Mouse (Mus musculus) lung, postnatal 4 days (tissue): ENCODE measurements around the gene Arl4c.

ENCODE experiments used
- DNase-seq, 2 experiments: peaks; one replicate each; pipeline ENCODE4 v3.0.0; 2021

Gene Arl4c

DNA sequence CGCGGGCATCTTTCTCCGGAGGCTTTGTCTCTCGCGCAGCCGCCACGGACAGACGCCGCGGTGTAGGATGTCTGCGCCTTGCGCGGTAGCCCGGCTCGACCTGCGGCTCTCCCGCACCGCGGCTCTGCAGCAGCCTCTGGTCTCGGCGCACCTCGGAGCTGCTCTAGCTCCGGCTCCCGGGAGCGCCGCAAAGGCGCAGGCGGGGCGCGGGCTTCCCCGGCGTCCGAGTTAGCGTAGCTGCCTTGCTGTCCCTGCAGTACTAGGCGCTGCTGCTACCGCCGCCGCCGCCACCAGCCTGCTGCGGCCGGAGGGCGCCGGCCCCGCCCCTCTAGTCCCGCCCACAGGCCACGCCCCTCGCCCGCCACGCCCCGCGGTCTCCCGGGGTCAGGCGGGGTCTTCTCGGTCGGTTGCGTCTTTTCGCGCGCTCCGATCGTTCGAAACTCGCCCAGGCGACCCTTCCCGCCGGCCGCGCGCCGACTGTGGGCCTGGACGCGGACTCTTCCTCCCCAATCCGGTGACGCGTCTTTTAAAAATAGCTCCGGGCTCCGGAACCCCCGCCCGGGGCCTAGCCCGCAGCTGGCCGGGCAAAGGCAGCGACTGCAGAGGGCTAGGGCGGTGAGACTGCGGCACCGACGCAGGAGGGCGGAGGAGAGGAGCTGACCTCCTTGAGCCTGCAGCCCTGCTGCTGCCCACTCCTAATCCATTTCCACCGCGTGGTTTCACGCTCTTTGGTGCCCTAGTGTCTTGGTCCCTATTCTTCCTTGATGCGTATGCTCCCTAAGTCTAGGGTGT lies at the start of gene Arl4c:
Arl4c (minus strand) TSS at position 352 of the 792 bp plus-strand sequence.
- DNase-seq: peak; percentile 92 to 93

GRCm38 (mm10) chr1:88751332-88751731 lies 49.3 kb upstream of the Arl4c start:
- DNase-seq: no peak

DNA sequence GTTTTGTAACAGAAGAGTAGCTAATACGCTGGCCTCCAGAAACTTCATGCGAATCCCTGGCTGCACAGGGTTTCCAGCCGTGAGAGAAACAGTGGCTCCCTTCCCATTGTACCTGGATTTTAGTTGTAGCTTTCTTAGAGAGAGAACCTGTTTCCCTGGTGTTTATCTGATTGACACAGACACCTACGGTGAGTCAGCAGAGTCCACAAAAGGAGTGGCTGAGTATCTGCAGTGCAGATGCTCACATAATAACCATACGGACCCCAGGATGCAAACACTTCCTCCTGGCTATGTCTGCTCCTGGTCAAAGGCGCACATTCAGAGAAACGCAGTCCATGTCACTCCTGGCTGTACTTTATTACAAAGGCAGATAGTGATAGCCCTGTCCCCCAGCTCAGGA lies 48.6 kb upstream of the Arl4c start:
- DNase-seq: no peak

DNA sequence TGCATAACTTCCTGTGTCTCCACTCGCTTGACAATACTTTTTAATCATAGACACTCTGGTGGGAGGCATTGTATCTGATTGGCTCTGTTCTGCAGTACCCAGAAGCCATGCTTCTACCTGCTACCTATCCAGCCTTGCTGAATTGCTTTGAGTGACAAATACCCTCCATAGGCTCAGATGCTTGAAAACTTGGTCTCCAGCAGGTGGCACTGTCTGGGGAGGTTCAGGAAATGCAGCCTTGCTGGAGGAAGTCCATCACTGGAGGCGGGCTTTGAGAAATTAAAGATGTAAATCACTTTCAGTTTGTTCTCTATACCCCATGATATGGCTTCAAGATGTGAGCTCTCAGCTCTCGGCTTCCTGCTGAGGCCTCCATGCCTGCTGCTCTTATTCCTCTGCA lies 48.1 kb upstream of the Arl4c start:
- DNase-seq: peak; percentile 34 to 50

DNA sequence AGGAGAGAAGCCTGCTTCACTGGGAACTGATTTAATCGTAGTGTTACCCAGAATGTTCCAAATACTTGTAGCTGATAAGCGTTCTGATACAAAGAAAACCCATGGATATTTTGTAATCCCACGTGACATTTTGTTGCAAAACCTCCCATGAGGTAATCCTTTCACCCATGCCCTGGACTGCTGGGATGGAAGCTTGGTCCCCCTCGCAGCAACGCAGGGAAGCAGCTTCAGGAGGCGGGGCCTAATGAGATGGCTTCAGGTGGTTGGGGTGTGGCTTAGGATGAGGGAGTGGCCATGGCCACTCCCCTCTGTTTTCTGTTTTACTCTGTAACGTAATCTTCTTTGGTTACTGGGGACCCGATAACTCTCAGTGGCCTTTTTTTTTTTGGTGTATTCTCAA lies 47.1 kb upstream of the Arl4c start:
- no peak for DNase-seq

GRCm38 (mm10) chr1:88745256-88745655 lies 43.2 kb upstream of the Arl4c start:
- peak; percentile 75 to 85 for DNase-seq

DNA sequence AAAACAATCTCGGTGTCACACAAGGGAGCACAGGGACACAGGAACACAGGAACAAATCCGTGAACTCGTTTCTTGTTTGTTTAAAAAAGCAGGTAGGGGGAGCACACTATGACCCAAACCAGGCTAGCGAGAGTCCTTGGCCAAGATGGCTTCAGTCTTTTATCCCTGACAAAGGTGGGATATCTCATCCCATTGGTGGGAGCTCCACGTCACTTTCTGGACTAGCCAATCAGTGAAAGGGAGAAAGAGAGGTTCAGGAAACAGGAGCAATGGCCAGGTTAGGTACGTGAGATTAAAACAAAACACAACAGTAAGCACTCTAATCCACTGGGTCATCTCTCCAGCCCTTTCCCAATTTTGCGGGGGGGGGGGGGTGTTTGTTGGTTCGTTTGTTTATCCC lies 42.2 kb upstream of the Arl4c start:
- no peak for DNase-seq

DNA sequence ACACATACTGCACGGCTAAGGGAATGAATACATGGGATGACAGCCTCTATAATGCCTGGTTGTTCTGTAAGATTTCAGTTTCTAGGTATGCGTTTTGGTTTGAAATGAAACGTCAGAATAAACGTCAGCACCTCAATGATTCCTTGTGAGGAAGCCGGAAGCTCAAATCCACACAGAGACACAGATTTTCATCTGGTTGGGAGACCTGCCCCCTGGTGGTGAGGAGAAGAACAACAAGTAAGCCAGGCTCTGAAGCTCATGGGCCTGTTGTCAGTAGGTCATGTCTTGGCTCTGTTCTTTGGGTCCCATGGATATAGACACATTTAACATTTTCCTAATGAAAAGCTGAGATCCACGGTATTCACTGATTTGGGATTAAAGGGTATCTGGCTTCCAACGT lies 40.4 kb upstream of the Arl4c start:
- peak in 1 of 2 experiments; percentile 58 for DNase-seq

DNA sequence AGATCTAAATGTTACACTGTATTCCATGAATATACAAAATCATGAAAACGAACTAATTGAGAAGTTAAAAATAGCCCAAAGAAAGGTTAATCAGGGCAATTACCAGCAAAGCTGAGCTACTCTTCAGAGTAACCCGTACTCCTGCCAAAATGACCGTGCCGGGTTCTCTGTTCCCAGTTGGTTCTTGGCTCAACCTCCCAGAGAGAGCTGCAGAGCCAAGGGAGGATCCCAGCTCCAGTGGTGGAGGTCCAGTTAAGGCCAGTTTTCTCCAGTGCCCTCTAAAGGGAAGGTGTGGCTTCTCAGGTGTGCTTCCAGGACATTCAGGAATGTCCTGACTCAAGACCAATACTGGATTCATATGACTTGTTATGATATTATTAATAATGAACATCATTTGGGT lies 37.5 kb upstream of the Arl4c start:
- no peak for DNase-seq

DNA sequence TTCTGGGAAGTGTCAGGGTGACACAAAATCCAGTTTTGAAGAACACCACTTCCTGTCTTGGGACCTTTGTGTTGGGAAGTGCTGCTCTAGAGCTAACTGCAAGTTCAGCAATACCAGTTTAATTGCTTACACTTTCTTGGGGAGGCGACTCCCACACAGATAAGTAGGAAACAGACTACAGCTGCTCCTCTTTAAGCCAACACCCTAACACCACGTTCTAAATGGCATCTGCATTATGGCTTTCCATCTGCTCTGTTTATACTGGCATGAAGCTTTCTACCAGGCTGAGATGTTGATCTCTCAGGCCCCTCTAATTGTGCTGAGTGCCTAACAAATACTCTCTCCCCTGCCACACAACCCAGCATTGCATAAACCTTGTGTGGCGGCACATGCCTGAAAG lies 36.9 kb upstream of the Arl4c start:
- DNase-seq: no peak

DNA sequence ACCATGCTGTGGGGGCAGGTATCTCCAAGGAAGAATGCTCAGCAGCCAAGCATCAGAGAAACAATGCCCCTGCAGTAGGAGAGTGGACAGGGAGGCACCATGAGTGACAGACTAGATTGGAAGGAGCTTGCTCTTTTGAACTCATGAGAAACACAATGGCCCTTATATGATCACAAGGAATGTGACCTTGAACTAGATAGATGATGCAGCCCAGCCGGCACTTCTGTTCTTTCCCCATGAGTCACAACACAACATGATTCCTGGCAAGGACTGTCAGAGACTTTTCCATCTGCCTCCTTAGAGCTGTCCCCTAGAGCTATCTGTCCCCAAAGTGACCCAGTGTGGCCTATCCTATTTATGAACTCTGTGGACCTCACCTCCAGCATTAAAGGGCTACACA lies 27.5 kb upstream of the Arl4c start:
- no peak for DNase-seq

DNA sequence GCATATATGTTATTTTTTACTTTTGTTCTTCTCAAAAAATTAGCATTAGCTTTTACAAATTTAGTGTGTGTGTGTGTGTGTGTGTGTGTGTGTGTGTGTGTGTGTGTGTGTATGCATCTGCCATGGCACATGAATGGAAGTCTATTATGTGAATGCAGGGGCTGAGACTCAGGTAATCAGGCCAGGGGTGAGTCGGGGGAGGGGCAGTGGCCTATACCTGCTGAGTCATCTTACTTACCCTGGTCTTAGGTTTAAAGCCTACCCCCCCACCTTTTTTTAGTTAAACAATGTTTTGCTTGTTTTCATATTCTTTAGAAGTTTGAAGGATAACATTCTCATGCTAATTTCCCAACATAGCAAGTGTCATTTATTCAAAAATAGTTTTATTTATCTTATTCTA lies 25.3 kb upstream of the Arl4c start:
- DNase-seq: no peak

- no peak for DNase-seq
Observed at GRCm38 (mm10) chr1:88725716-88726115, 23.7 kb upstream of the Arl4c start.

DNA sequence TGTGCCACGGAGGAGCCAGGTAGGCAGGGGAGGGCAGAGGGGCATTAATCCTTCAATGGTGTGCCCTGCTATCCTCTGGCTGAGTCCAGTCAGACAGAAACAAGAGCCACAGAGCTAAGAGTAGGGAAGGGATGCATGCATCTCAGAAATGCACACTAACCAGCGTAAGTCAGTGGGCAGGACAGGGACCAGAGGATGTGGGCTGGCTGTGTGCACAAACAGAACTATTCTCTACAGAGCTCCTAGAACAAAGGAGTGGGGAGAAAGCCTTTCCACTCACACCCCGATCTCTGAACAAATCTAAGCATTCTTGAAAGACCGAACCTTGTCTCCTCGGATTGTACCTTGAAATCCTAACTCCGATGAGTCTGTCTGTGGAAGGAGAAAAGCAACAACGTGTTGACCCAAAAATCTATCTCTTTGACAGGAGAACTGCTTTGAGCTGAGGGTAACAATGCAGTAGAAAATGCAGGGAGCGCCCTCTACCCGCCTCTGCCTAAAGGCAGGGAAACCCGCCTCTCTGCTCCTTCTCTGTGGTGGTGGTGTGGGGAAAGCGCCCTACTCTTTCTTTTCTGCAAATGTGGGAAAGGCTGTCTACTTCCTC lies 18.7 kb upstream of the Arl4c start:
- DNase-seq: no peak

DNA sequence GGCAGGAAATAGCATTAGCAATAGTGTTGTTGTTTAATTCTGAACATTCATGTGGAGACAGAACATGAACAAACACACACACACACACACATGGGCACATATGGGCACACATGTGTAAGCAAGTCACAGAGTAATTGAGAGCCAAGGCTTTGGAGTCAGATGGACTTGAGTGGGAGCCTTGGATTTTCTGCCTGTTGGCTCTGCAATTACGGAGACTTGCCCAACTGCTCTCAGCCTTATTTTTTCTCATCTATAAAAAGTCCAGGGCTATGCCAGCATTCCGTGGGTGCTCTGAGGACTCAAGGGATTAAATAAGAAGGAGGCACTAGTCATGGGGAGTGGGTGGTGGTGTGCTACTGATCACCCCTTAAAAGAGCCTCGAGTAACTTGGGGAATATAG lies 16.5 kb upstream of the Arl4c start:
- no peak for DNase-seq

DNA sequence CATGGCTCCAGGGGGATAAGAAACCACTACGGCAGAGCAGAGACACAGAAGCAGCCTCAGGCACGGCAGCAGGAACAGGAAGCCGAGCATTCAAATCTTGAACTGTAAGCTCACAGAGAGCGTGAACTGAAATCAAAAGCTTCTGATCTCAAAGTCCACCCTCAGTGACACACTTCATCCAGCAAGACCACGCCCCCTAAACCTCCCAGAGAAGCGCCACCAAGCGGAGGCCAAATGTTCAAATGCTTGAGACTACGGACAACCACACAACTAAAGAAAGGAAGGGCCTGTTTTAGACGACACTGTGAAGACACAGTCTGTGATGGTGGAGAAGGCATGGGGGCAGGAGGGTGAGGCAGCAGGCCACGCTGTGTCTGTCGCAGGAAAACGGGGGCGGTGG lies 15.7 kb upstream of the Arl4c start:
- DNase-seq: no peak

- no peak for DNase-seq
Observed at GRCm38 (mm10) chr1:88712011-88712410, 10.0 kb upstream of the Arl4c start.

DNA sequence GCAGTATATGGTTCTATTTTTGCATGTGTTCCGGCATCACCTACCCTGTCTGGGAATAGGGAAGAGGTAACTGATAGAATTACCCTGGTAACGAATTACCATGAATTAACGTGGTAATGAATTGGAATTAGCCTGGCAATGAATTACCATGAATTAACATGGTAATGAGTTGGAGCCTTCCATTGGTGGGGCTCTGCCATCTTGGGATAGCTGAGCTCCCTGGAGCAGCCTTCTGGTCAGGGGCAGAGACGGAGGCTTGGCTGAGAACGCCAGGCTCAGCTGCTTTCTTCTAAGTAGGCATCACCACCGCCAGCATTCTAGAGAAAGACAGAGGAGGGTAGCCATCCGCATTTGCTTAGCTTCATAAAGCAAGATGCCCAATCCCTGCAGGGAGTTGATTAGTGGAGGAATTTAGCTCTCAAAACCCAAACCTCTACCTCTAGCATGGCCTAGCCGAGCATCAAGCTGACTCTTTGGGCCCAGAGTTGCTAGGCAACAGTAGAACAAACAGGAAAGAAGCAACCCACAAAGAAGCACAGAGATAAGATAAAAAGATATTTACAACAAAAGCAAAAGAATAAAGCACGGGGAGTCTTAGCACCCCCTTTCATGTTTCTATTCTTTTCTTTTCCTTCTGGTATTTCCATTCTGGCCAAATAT lies 6.8 kb upstream of the Arl4c start:
- DNase-seq: no peak

- DNase-seq: no peak
Observed at GRCm38 (mm10) chr1:88708191-88708590, 6.2 kb upstream of the Arl4c start.

GRCm38 (mm10) chr1:88707536-88707935 lies 5.5 kb upstream of the Arl4c start:
- no peak for DNase-seq

DNA sequence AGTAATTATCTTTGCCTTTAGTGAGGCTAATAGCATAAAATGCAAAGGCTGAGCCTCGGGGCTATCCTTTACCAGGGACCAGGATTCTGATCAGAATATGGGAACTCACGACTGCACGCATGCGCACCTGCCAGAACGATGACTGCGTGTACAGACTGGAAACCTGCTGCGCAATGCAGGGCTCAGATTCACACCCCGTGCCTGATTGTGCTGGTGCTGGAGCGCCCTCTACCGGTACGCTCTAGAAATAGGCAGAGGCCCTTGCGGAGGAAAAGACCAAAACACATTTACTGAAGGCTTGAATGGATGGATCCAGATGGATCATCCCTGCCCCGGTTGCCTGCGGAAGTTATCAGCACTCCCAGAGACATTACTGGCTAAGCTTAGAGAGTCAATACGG lies 3.8 kb upstream of the Arl4c start:
- DNase-seq: peak; percentile 91 to 93

DNA sequence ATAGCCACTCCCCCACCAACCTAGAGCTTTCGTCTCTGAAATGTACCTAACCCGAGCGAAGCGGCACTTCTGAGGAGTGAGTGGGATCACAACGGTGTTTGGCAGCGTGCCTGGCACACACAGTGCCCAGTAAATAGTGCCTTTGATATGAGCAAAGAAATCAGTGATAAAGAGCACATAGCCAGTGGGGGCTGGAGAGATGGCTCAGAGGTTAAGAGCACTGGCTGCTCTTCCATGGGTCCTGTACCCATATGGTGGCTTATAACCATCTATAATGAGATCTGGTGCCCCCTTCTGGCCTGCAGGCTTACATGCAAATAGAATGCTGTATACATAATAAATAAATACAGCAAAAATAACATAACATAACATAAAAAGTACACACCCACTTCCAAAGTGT lies 3.0 kb upstream of the Arl4c start:
- peak; percentile 71 to 86 for DNase-seq

DNA sequence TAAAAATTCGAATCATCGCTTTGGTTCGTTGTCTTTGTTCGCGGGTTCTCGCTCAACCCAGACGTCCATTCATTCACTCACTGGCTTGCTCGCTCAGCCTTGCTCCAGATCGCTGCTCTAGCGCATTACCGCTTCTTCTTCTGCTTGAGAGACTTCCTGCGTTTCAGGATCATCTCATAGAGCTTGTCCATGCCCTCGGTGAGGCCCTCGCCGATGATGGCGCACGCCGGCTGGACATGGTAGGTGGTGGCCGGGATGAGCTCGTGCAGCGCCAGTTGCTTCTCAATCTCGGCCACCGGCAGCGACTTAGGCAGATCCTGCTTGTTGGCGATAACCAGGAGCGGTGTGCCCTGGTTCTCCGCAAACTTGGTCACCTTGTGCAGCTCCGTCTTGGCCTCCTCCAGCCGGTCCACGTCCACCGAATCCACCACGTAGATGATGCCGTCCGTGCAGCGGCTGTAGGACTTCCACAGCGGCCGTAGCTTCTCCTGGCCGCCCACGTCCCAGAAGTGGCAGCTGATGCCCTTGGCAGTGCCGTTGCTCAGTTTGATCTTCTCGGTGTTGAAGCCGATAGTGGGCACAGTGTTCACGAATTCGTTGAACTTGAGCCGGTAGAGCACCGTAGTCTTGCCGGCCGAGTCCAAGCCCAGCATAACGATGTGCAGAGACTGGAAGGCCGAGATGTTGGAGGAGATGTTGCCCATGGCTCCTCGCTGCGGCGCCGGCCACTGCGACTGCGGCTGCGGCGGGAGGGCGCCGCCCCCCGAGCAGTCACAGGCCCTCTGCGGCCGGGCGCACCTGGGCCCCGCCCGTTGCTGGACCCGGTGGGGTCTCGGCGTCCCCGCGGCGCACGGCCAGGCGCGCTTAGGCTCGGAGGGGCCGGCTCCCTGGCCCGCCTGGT lies 810 bp downstream of the Arl4c start:
- peak; percentile 67 to 74 for DNase-seq
